Mouse (Mus musculus): ENCODE measurements at regions not wholly inside any gene's neighbourhood (a gene's known extent, or its start where the extent isn't known, plus 50 kb on each side); places are given as distances from the start of the nearest gene placed in this dataset.

GRCm38 (mm10) chr8:89982551-89982950, 365.6 kb downstream of the Tox3 start:
- no peak for TF ChIP-seq GATA1 (IDR thresholded peaks at IDR 0.05; ENCODE audit: low read length)
- TF ChIP-seq TAL1 (IDR thresholded peaks at IDR 0.05; ENCODE audit: low read length) = no peak

Measured in erythroblast, embryonic 14.5 days (primary cell).